In the genomic region with DNA sequence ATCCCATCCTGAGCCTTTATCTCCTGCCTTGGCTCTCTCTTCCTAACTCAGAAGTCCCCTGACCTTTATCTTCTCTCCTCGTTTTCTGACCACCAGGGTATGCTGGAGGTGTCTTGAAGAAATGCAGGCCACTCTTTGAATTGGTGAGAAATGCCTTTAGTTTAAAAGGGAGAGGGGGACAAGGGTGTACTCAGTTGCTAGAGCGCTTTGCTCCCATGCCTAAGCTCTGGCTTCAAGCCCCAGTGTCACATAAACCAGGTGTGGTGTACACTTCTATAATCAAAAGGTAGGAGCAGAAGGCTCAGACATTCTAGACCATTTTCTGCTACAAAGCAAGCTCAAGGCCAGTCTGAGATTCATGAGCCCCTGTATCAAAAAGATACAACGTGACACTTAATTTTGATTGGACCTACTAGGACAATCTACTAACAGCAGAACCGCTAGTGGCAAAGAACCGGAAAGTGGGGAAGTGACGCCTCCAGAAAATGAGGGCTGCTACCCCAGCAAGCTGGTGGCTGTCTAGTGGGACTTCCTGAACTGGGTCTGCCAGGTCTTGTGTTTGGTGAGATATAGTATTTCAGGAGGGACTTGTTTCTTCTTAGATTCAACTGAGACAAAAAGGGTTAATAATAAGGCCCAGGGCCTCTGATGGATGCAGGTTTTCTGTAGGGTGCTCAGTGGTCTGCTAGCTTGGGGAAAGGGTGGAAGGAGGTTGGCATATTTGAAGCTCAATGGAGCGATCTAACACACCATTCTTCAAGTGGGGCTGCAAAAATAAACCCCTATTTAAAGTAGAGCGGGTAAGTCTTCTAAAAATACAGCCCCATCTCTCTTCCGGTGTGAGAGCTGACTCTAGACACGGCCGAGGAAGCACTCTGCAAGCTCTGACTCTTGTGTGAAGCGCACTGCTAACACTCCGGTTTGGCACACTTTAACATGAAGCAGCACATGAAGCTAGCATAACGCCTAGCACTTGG, we compare ENCODE assay signal across 8 mouse cellular contexts.
DNase-seq lines count a peak whose midpoint lies in the region; ATAC-seq lines count a peak whose summit lies in the region.

No protein-coding gene starts in this region.

- peak overlapping the region; percentile 79 for H3K4me2 ChIP-seq in lung, embryonic 15.5 days
- peak overlapping the region; percentile 98 for H3K4me2 ChIP-seq in heart, embryonic 16.5 days (ENCODE audit: low read depth, low read length)
- H3K4me2 ChIP-seq in stomach, embryonic 15.5 days = peak overlapping the region; percentile 91

- WGBS in lung, embryonic 15.5 days = 70% methylated on average over 14 of the region's 14 CpGs
- 44% methylated on average over 14 of the region's 14 CpGs for WGBS in heart, embryonic 16.5 days
- 70% methylated on average over 14 of the region's 14 CpGs for WGBS in stomach, embryonic 15.5 days

- H3K4me1 ChIP-seq in lung, embryonic 15.5 days = peaks cover 34% of the 10 kb centered on the region
- H3K4me1 ChIP-seq in heart, embryonic 16.5 days (ENCODE audit: control insufficient read depth, insufficient read depth, low read length) = peaks cover 33% of the 10 kb centered on the region
- H3K4me1 ChIP-seq in stomach, embryonic 15.5 days = peaks cover 22% of the 10 kb centered on the region

- H3K27ac ChIP-seq in lung, embryonic 15.5 days = 0 out of 2 replicates have a peak overlapping the region, but pooled peaks have one; percentile 25
- H3K27ac ChIP-seq in heart, embryonic 16.5 days (ENCODE audit: low read length) = peak overlapping the region; percentile 99
- peak overlapping the region; percentile 79 for H3K27ac ChIP-seq in stomach, embryonic 15.5 days

- no peak overlapping the region for H3K9ac ChIP-seq in lung, embryonic 15.5 days
- H3K9ac ChIP-seq in heart, embryonic 16.5 days (ENCODE audit: low read length) = peak overlapping the region; percentile 93
- H3K9ac ChIP-seq in stomach, embryonic 15.5 days = no peak overlapping the region

- no peaks in the 10 kb centered on the region for H3K36me3 ChIP-seq in lung, embryonic 15.5 days
- no peaks in the 10 kb centered on the region for H3K36me3 ChIP-seq in heart, embryonic 16.5 days (ENCODE audit: control insufficient read depth, insufficient read depth)
- no peaks in the 10 kb centered on the region for H3K36me3 ChIP-seq in stomach, embryonic 15.5 days

- no peak overlapping the region; the same call in 1 of the 2 replicates for H3K4me3 ChIP-seq in lung, embryonic 15.5 days
- H3K4me3 ChIP-seq in heart, embryonic 16.5 days (ENCODE audit: low read length) = no peak overlapping the region
- H3K4me3 ChIP-seq in stomach, embryonic 15.5 days (replicated peaks) = no peak overlapping the region

- DNase-seq in lung, postnatal 36 days = no peak
- DNase-seq in lung, postnatal 25 days (ENCODE audit: low spot score) = peak; percentile 43
- no peak for DNase-seq in adrenal gland, postnatal 25 days
- no peak for DNase-seq in cerebellum, postnatal 36 days
- DNase-seq in right cerebral cortex, postnatal 25 days = no peak

- H3K9me3 ChIP-seq in lung, embryonic 15.5 days = no peaks in the 10 kb centered on the region
- no peaks in the 10 kb centered on the region for H3K9me3 ChIP-seq in heart, embryonic 16.5 days (replicated peaks; ENCODE audit: control insufficient read depth, low read length)
- H3K9me3 ChIP-seq in stomach, embryonic 15.5 days = no peaks in the 10 kb centered on the region

- H3K27me3 ChIP-seq in lung, embryonic 15.5 days = no peaks in the 10 kb centered on the region
- no peaks in the 10 kb centered on the region for H3K27me3 ChIP-seq in heart, embryonic 16.5 days (ENCODE audit: control insufficient read depth, insufficient read depth, low read length)
- H3K27me3 ChIP-seq in stomach, embryonic 15.5 days (replicated peaks) = no peaks in the 10 kb centered on the region

- no peak for ATAC-seq in lung, embryonic 15.5 days (ENCODE audit: borderline replicate concordance, extremely low read depth, low FRiP score, low TSS enrichment)
- no peak for ATAC-seq in heart, embryonic 16.5 days (replicated peaks; ENCODE audit: extremely low read depth, insufficient read depth, low FRiP score)
- no peak for ATAC-seq in stomach, embryonic 15.5 days (ENCODE audit: insufficient read depth, low FRiP score, low read depth)

Comparison
In these comparisons a context has a peak if more than half of its experiments do, and no peak if none do; other contexts are left out.
1. H3K27ac ChIP-seq: peak in every context shown above with its lines; median percentile 99 in heart, embryonic 16.5 days; 79 in stomach, embryonic 15.5 days; 25 in lung, embryonic 15.5 days.